Mouse (Mus musculus) heart, postnatal 0 days (tissue): ENCODE measurements around the gene Ncstn. TPM values are rescaled to one million over a fixed set of nuclear protein-coding genes. Genes with fewer than 3 reads are reported as not detected.

ENCODE experiments used
- ATAC-seq: fragments of 200-750 bp; cut with Nextera tagmentation; 2 replicates; pipeline ENCODE4 v1.8.0; 2017; ENCODE audit warnings: low read depth, moderate number of reproducible peaks, moderate library complexity; ENCODE audit not compliant: insufficient read depth
- DNase-seq: peaks from one replicate; pipeline ENCODE4 v3.0.0-alpha.2; 2016; ENCODE audit warnings: low spot score
- H3K27ac ChIP-seq: fragments of 300-500 bp; sonication (generic); 2 replicates; pipeline ENCODE4 v1.5.1; 2014; ENCODE audit warnings: low read depth, mild to moderate bottlenecking
- H3K27me3 ChIP-seq: fragments of 300-500 bp; sonication (generic); 2 replicates; pipeline ENCODE4 v1.6.1; 2014; ENCODE audit warnings: low read length, mixed read lengths; ENCODE audit not compliant: control insufficient read depth, insufficient read depth
- H3K36me3 ChIP-seq: fragments of 300-500 bp; sonication (generic); replicated peaks from 2 replicates; pipeline ENCODE4 v1.6.1; 2014; ENCODE audit warnings: low read length, mixed read lengths; ENCODE audit not compliant: control insufficient read depth, insufficient read depth
- H3K4me1 ChIP-seq: fragments of 300-500 bp; sonication (generic); 2 replicates; pipeline ENCODE4 v1.6.1; 2014; ENCODE audit warnings: antibody characterized with exemption; ENCODE audit not compliant: control insufficient read depth, insufficient read depth
- H3K4me2 ChIP-seq: fragments of 300-500 bp; sonication (generic); 2 replicates; pipeline ENCODE4 v1.6.1; 2014; ENCODE audit warnings: low read depth, mild to moderate bottlenecking, low read length, moderate library complexity
- H3K4me3 ChIP-seq: fragments of 300-500 bp; sonication (generic); 2 replicates; pipeline ENCODE4 v1.5.1; 2014; ENCODE audit warnings: low read depth, low read length
- H3K9ac ChIP-seq: fragments of 300-500 bp; sonication (generic); replicated peaks from 2 replicates; pipeline ENCODE4 v1.6.1; 2014; ENCODE audit warnings: low read depth, low read length, mixed read lengths
- H3K9me3 ChIP-seq: fragments of 300-500 bp; sonication (generic); replicated peaks from 2 replicates; pipeline ENCODE4 v1.6.1; 2016; ENCODE audit warnings: low read length; ENCODE audit not compliant: control insufficient read depth
- CTCF ChIP-seq: IDR thresholded peaks from 2 replicates; pipeline ENCODE4 v1.5.1; 2016; ENCODE audit warnings: antibody characterized with exemption, control low read depth, low read depth
- EP300 ChIP-seq: IDR thresholded peaks from 2 replicates; pipeline ENCODE4 v1.6.1; 2016; ENCODE audit warnings: antibody characterized with exemption, low read depth
- WGBS: fragments of 180-500 bp; shearing (Covaris S2); extraction: QIAGEN DNeasy Blood & Tissue Kit; methylation state at CpG from one replicate; pipeline ENCODE4 v1.1.7; 2014; 5-methylcytosine and 5-hydroxymethylcytosine counted together
- polyA plus RNA-seq: library from polyadenylated mRNA; unstranded; fragments of >200 nt; fragmentation: Nextera tagmentation; extraction: Ambion mirVana; gene quantifications from 2 replicates; pipeline ENCODE4 v1.2.1, GENCODE M21; 2015
- total RNA-seq: library from RNA; depleted of rRNA; stranded (reverse); fragments of >200 nt; gene quantifications from 2 replicates; pipeline ENCODE4 v1.2.3, GENCODE M21; 2014; ENCODE audit warnings: low replicate concordance

Gene Ncstn
- total and polyA plus RNA-seq, 2 experiments from 2014 or later = 53.4 to 68.1 TPM

DNA sequence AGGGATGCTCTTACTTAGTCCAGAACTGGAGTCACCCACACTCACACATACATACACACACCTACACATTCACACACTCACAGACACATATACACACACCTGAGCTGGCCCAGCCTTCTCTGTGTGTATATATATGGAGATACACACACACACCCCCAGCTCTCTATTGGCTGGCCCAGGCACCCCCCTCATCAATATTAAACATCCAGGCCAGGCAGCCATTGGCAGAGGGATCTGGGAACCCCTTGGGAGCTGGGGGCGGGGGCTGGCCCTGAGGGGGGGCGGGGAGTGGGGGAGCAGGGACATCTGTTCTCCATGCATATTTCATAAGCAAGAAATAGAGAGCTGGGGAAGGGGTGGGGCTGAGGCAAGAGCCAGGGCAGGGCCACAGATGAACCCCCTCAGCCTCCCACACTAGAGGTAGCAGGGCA is 25.1 kb downstream of the Ncstn start, which contains the start of gene Nhlh1:
Nhlh1 (minus strand) TSS at position 83 of the 431 bp plus-strand sequence.
- H3K9me3 ChIP-seq = no peaks in the 10 kb centered on the region
- H3K4me3 ChIP-seq = no peak within 1 kb of the TSS
- no peak within 1 kb of the TSS for H3K27ac ChIP-seq
- 56% methylated on average over 2 of the region's 2 CpGs for WGBS
- ATAC-seq (no peak), DNase-seq (no peak)
- H3K9ac ChIP-seq = no peak within 1 kb of the TSS
- TF ChIP-seq CTCF (no peak), EP300 (no peak)
- peaks cover 36% of the 10 kb centered on the region for H3K27me3 ChIP-seq
- H3K4me2 ChIP-seq = no peak within 1 kb of the TSS
- H3K4me1 ChIP-seq = peaks cover 9% of the 10 kb centered on the region; the same call in 1 of the 2 replicates
- no peaks in the 10 kb centered on the region for H3K36me3 ChIP-seq

DNA sequence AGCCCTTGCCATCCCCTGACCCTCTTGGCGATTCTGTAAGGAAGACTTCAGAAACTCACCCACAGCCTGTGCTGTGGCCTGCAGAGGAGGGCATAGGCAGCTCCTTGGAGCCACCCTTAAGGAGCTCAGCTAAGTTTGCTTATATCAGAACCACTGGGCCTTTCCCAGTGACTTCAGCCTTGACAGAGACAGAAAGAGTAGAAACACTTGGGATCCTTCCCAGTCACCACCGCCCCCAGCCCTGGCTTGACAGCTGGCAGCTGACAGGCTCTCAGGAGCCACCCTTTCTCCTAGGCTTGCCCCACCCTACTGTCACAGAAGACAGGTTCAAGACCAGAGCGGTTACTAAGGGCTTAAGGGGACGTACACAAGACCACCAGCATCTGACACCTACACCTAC is 26.3 kb downstream of the Ncstn start:
- Histone ChIP-seq H3K4me1 (peaks cover 9% of the 10 kb centered on the region; the same call in 1 of the 2 replicates), H3K9me3 (no peaks in the 10 kb centered on the region), H3K36me3 (no peaks in the 10 kb centered on the region), H3K4me3 (no peak overlapping the region), H3K9ac (no peak overlapping the region), H3K4me2 (no peak overlapping the region), H3K27me3 (peaks cover 39% of the 10 kb centered on the region), H3K27ac (no peak overlapping the region)
- DNase-seq (no peak), ATAC-seq (no peak)
- WGBS = 58% methylated on average over 4 of the region's 4 CpGs
- TF ChIP-seq EP300 = no peak
- no peak for TF ChIP-seq CTCF

- H3K27ac ChIP-seq = no peak overlapping the region
- TF ChIP-seq EP300 = no peak
- TF ChIP-seq CTCF = no peak
- 2% methylated on average over 40 of the region's 42 CpGs for WGBS
- H3K4me2 ChIP-seq = peak overlapping the region; percentile 58
- DNase-seq = no peak
- H3K27me3 ChIP-seq = peaks cover 39% of the 10 kb centered on the region
- H3K4me3 ChIP-seq = peak overlapping the region; percentile 38
- H3K4me1 ChIP-seq = peaks cover 9% of the 10 kb centered on the region; the same call in 1 of the 2 replicates
- no peaks in the 10 kb centered on the region for H3K9me3 ChIP-seq
- H3K36me3 ChIP-seq = no peaks in the 10 kb centered on the region
- H3K9ac ChIP-seq = peak overlapping the region; percentile 23; the same call in 1 of the 2 replicates
- ATAC-seq = no peak
Observed at GRCm38 (mm10) chr1:172053541-172054440, 28.8 kb downstream of the Ncstn start.

DNA sequence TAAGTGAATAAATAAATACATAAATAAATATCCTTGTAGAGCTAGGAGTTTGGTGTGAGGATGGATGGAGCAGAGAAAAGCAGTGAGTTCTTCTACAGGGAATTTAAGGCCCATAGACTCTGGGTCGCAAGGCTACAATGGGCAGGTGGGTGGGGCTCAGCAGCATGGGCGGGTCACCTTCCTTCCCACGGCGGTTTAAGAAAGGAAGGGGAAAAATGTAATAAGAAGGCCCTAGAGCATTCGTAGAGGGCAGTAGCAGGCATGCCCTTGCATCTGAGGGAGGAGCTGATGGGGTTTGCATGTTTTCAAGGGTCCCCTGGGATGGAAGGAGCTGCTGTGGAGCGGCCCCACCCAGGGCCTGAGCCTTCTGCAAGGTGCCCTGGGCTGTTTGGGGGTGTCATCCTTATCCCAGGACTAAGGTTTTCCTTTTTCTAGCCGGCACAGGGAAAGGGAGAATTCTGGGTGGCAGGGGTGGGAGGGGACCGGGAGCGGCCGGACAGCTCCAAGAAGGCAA is 29.8 kb downstream of the Ncstn start:
- no peak for ATAC-seq
- H3K36me3 ChIP-seq = no peaks in the 10 kb centered on the region

GRCm38 (mm10) chr1:172049131-172049782 is 33.3 kb downstream of the Ncstn start:
- TF ChIP-seq EP300 (no peak), CTCF (no peak)
- no peaks in the 10 kb centered on the region for H3K36me3 ChIP-seq
- peaks cover 23% of the 10 kb centered on the region for H3K27me3 ChIP-seq
- no peak for DNase-seq
- 37% methylated on average over 13 of the region's 13 CpGs for WGBS
- H3K27ac ChIP-seq = no peak overlapping the region
- no peak overlapping the region for H3K4me2 ChIP-seq
- H3K9ac ChIP-seq = no peak overlapping the region
- H3K9me3 ChIP-seq = no peaks in the 10 kb centered on the region
- peaks cover 8% of the 10 kb centered on the region; the same call in 1 of the 2 replicates for H3K4me1 ChIP-seq
- H3K4me3 ChIP-seq = no peak overlapping the region
- ATAC-seq = no peak

More for the DNA sequence above, 29.8 kb downstream of the Ncstn start:
- TF ChIP-seq EP300 = no peak
- TF ChIP-seq CTCF = no peak
- peak overlapping the region; percentile 12 for H3K4me3 ChIP-seq
- no peaks in the 10 kb centered on the region for H3K9me3 ChIP-seq
- no peak for DNase-seq
- H3K27me3 ChIP-seq = peaks cover 39% of the 10 kb centered on the region
- 16% methylated on average over 10 of the region's 10 CpGs for WGBS
- H3K4me2 ChIP-seq = peak overlapping the region; percentile 18; the same call in 1 of the 2 replicates
- H3K9ac ChIP-seq = no peak overlapping the region
- no peak overlapping the region for H3K27ac ChIP-seq
- peaks cover 9% of the 10 kb centered on the region; the same call in 1 of the 2 replicates for H3K4me1 ChIP-seq
